Mouse (Mus musculus): ENCODE results near the gene Syngr4.
"Not testable (repeated sequence)": the region's sequence is repeated elsewhere in the genome, so short reads cannot be mapped to it uniquely, and the experiment has no call there.

Gene Syngr4

DNA sequence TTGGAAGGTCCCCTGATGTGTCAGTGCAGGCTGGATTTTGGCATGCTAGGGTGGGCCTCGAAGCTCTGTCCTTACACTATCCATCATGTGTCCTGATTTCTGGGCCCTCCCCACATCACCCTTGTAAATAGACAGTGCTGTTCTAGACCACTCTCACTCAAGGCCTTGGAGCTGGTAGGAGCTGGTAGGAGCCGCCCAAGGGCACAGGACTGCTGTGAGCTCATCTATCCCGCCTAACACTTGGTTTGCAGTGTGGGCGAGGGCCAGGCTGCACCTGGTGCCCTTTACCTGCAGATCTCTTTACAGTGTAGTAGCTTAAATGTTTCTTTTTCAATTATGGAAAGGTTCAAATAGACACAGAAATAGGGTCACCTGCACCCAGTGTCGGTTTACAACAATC is 18.5 kb upstream of the Syngr4 start:
- no peak for DNase-seq

DNA sequence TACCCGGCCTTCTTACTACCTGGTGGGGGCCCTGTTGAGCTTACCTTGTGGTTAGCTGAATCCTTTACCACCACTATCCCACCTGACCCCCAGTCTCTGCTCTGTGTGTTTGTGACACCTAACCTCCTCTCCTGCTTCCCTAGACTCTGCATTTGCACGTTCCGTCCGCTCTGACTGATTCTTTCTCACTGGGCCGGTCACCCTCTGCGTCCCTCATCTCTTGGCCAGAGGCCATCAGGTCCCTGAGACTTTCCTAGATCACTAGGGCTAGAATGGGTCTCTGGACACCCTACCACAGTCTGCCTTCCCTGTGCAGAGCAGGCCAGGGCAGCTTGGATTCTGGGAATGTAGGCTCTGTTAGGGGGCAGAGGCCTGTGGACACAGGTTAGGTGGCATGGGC is 17.6 kb upstream of the Syngr4 start:
- no peak for DNase-seq

DNA sequence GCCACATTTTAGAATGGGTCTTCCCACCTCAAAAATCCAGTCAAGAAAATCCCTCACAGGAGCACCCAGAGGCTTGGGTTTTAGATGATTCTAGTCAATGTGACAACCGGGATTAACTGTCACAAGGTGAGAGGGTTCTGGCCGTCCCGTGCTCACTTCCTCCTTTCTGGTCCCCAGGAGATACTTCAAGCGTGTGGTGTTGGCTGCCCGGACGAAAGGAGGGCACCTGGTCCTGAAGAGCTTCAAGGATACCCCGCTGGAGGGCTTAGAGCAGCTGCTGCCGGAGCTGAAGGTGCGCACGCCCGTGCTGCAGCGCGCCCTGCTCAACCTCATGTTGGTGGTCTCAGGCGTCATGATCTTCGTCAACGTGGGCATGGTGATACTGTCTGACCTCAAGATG is 12.6 kb upstream of the Syngr4 start:
- no peak for DNase-seq

DNA sequence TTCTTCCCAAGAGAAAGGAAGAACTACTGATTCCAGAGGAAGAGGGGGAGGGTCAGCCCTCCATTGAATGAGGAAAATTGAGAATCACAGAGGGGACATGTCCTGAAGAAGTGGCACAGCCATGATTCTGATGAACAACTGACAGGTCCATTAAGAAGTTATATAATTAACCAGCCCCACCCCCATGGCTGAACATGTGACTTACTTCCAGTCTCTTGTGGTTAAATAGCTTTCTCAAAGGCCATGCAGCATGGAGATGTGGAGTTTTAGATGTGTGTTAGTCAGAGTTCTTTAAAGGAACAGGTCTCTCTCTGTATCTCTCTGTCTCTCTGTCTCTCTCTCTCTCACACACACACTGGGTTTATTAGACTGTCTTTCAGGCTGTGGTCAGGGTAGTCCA is 11.9 kb upstream of the Syngr4 start:
- no peak for DNase-seq

DNA sequence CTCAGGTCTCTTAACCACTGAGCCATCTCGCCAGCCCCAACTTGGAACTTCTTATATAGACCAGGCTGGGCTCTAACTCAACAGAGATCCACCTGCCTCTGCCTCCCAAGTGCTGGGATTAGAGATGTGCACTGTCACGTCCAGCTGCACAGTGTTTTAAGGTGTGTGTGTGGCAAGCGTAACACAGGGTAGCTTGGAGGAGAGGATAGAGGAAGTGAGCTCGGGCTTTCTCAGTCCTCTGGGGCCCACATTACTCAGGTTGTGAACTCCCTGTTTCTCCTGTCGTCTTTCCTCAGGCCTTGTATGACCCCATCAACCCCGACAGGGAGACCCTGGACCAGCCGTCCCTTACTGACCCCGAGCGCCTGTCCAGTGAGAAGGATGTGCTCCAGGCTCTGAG is 10.1 kb upstream of the Syngr4 start:
- no peak for DNase-seq

DNA sequence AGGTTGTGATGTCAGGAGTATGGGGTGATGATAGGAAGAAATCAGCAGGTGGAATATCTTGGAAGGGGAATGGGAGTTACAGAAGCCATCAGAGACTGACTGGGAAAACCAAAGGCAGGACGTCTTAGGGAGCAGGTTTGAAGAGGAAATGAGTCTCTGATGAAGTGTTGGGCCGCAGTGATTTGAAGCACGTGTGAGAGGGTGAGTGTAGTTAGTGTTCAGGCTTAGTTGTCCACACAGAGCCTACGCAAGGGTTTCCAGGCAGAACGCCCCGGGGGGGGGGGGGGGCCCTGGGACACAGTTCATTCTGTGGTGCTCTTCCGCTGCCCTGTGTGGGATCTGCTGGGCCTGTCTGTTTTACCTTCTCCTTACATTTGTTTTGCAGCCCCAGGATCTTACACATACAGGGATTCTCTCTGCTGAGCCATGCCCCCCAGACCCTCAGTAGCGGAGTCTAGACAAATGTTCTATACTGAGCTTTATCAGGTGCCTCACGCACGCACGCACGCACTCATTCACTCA is 6.0 kb upstream of the Syngr4 start:
- no peak for DNase-seq

DNA sequence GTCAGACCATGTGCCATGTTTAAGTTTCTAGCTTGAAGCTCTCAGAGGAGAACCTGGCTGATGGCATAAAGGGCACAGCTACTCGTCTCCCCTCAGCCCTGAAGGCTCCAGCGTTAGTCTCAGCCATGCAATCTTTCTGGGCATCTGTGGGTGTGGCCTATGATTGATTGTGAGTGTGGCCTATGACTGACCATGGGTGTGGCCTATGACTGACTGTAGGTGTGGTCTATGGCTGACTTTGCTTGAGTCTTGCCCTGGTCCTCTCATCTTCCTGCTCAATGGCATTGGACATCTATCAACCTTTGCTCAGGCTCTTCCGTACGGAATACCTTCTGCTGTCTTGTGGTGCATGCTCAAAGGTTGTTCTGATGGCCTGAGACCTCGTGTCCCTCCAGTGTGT is 5.0 kb upstream of the Syngr4 start:
- no peak for DNase-seq

DNA sequence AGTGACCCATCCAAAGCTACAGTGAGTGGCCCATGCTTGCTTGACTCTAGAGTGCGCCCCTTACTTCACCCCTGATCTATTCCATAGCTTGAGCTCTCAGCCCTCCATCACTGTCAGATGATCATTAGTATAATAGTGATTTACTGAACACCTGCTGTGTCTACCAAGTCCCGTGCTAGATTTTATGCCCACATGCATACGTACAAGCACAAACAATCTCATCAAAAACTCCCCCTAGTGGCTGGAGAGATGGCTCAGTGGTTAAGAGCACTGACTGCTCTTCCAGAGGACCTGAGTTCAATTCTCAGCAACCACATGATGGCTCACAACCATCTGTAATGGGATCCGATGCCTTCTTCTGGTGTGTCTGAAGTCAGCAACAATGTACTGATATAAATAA is 1.6 kb upstream of the Syngr4 start:
- DNase-seq, result peak; percentile 31 to 38

DNA sequence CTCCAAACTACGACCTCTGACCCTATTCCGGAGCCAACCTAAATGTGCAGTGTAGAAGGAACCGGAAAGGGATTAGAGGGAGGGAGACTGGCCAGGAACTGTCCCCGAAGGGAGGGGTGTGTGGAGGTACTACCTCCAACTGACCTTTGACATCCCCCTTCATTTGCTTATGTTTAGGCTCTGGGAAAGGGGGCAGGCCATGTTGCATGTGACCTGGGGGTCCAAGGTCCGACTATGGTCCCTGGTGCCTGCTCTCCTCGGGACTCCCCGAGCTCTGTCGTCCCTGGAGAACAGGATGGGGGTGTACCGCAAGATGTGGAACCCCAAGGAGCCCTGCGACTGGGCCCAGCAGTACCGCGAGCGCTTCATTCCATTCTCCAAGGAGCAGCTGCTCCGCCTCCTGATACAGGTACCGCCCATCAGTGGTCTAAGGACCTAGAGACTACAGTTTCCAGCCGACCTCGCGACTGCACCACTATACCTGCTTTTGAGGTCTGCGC is 794 bp upstream of the Syngr4 start:
- DNase-seq, result peak; percentile 50 to 65

DNA sequence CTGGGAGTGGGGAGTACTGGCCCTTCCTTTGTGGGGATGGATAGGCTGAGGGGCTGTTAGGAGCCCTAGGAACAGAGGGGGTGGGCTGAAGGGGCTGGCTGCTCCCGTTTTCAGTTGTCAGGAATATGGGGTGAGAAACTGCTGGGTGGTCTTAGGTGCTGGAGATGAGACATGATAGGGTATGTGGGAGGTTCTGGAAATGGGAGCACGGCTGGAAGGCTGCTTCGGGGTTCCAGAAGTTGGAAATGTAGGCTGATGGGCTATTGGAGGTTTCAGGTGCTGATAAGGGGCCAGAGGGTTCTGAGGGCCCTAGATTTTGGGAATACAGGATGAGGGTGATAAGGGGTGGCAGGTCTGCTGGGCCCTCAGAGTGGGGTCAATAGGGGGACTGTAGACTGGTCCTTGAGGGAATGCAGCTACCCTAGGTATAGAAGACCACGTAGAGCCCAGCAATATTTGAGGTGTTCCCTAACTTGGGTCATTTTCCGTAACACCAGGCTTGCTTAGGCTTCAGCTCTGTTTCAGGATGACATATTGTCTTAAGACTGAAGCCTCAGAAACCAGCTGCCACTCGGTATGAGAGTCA is 490 bp downstream of the Syngr4 start:
- no peak for DNase-seq

DNA sequence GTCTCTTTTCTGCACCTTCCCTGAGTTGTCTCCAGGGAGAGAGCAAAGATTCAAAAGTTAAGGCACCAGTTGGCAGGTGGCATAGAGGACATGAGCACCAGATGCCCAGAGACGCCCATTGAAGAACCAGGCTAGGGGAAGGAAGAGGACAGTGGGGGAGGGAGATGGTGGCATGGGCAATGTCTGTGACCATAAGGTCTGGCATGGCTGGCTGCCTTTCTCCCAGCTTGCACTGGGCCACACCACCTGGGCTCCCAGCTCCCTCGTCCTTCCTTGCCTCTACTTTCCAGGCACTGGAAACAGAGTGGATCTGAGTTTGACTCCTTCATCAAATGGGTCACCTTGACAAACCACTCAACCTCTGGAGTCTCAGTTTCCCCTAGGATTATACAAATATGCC is 3.9 kb downstream of the Syngr4 start:
- DNase-seq, result no peak

DNA sequence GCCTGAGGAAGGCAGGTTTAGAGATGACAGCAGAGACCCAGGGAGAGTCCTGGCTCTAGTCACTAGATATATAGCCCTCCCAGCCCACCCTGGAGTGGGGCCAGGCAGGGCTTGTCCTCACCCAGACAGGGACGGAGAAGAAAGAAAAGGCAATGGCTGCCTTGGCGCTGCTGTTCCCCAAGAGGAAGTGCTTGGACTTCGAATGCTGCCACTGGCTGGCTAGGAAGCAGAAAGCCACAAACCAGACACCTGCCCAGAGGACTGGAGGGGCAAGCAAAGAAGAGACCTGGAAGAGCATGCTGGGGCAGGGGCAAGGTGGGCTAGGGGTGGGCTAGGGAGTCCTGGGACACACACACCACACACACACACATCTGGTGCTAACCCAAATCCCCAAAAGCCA is 9.3 kb downstream of the Syngr4 start:
- DNase-seq, result no peak

DNA sequence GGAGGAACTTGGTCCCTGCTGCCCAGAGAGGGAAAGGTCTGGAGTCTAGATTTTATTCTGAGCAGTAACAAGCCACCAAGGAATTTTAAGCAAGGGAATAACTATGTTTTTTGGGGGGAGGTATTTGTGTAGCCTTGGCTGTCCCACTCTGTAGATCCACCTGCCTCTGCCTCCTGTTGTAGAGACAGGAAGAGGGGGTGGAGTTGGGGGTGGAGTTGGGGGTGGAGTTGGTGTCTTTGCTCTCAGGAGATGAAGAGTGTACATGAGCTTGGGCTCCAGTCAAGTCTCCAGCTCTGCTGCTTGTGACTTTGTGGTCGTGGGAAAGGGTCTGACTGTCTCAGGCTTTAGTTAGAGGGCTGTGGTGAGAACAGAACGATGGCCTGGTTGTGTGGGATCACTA is 15.5 kb downstream of the Syngr4 start:
- DNase-seq, result no peak

DNA sequence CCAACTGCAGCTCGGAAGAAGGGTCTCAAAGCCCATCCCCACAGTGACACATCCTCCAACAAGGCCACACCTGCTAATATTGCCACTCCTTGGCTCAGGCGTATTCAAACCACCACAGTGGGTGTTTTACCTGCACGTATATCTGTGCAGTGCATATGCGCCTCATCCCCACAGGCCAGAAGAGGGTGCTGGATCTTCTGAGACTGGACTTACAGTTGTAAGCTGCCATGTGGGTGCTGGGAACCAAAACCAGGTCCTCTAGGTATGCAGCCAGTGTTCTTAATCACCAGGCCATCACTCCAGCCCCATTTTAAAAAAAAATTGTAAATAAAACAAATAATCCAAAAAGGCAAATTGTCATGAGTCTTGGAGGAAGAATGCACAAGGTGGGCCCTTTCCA is 16.0 kb downstream of the Syngr4 start:
- no peak for DNase-seq

DNA sequence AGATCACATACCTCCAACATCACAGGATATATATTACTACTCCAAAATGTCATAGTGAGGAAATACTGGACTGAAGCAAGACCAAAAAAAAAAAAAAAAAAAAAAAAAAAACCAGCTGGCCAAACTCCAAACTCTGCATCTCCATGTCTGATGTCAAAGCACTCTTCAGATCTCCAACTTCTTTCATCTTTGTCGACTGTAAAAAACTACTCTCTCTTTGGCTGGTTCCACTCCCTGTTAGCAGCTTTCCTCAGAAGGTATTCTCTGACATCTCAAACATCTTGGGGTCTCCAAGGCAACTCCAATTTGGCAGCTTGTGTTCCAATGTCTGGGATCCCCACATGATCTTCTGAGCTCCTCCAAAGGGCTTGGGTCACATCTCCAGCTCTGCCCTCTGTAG is 18.2 kb downstream of the Syngr4 start, which contains the start of gene Grin2d:
TSS of gene Grin2d (minus strand) at position 101 of the 400 bp plus-strand sequence.
- not testable (repeated sequence) for DNase-seq

DNA sequence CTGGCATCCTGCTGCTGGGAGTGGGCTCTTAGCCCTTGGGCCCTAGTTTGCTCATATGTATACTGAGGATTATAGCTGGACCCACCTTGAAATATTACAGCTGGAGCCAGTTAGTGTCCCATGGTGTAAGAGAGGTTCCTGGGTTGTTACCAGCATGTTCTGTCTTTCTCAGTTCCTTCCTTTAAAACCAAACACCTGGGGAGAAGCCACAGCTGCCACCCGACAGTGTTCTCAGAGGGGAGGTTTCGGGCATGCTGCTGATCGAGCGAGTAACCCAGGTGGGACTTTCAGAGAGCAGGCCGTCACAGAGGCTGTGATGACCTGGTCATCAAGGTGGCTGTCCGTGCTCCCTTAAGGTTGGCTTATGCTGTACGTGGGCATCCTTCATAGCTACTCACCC is 19.6 kb downstream of the Syngr4 start:
- no peak for DNase-seq

DNA sequence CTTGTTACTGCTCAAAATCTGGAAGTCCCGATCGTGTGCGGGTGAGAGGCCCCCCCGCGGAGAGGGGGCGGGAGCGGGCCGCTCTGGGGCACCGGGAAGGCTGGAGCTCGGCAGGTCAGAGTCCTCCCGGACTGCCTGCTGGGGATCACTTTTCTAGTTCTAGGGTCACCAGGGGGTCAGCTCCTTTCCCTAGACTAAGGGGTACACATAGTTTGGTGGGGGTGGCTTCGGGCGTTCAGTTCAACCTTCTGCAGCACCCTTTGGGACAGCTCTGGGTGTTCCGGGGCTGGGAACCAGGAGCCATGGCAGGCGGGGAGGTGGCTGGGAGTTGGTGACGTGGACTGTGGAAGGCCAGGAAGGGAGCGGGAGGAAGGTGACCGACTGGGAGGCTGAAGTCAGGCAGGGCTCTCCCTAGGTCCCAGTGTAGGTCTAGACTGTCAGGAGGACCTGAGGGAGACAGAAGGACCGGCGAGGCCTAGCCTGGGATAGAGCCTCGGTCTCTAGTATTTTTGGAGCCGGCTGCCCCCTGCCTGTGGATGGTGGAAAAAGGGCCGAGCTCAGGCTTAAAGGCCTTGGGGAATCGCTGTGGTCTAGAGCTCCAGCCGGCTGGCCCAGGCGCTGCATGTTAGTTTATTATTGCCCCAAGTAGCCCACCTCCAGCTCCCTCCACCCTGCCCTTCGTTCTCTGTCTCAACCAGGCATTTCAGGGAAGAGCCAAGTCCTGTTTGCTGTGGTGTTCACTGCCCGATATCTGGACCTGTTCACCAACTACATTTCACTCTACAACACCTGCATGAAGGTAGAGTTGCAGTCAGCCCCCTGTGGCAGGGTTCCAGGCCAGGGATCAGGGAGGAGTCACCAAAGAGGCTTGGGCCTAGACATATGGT is 23.2 kb downstream of the Syngr4 start:
- DNase-seq, result peak; percentile 62 to 68

DNA sequence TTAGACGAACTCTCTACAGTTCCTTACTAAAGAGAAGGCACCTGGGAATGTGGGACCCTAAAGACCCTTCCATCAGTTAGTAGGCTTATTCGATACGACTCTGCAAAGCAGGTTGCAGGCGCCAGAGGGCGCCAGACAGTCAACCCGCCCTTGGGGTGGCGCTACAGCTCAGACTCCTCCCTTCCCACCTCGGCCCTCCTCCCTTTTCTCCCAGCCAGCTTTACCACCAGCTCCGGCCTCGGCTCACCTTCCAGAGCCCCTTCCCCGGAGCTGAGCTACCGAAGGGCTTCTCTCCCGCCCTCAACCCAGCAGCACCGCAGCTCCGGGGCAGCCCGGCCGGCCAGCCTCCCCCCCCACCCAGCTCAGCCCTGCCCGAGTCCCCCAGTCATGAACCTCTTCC is 23.9 kb downstream of the Syngr4 start, which contains the start of gene Kdelr1:
TSS of gene Kdelr1 (plus strand) at position 149 of the 400 bp plus-strand sequence.
- DNase-seq, result peak; percentile 90

DNA sequence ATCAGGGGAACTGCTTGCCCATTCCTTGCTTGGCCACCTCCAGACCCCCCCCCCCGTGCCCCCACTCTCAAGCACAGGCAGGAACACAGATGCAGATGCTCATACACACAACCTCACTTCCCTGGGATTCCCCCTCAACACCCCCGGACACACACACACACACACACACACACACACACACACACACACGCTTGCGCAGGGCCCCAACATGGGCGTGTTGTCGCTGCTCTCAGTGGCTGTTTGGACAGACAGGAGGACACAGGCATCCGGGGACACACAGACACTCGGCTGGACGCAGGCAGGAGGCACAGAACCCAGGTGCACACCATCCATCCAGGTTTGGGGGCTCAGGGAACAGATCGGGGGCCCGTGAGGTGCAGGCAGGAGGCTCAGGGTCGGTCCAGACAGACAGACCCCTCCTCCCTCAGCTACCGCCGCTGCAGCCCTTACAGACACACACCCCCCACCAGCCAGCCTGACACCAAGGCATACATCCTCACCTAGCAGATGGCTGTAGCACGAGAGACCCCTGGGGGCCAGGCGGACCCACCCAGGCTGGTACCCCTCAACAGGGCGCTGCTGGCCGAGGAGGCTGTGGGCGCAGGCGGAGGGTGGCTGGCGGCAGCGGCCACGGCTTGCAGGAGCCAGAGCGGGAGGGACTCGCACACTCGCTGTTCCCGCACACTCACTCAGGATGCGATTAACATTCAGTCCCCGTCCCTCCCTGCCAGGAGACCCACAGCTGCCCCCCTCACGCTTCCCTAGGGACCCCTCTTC is 26.0 kb downstream of the Syngr4 start:
- no peak for DNase-seq

DNA sequence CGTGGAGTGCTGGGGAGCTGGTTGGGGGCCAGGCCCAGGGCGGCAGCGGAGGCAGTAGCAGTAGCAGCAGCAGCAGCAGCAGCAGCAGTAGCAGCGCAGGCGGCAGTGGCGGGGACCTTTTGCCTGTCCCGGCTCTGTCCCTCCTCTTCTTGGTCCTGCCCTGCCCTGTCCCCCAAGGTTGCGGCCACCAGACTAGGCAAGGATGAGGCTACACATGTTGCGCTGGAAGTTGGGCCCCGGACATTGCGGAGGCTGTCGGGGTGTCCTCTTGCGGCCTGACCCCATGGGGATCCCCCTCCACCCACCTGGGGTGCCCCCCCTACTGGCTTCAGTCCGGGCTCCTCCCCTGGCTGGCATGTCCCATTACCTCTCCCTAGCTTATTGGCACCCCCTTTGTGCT is 26.7 kb downstream of the Syngr4 start:
- DNase-seq, result no peak

DNA sequence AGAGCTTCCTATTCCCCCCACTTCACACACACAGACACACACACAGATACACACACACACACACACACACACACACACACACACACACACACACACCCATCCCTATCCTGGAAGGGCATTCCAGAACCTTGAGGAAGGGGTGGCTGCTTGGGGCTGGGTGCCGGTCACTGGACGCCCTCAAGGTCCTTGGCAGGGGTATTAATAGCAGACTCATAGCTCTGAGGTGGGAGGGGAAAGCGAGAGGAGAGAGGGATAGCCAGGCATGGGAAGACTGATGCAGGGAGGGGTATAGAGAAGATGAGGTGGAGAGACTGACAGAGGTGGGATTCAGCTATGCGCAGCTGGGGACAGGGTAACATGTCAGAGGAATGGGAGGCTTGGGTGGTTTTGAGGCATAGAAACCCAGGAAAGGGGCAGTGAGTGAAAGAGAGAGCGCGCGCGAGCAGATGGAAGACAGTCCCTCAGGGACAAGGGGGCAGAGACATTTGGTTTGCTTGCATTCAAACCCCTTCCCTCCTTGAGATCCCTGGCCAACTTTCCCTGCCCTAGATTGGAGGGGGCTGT is 27.3 kb downstream of the Syngr4 start:
- no peak for DNase-seq

DNA sequence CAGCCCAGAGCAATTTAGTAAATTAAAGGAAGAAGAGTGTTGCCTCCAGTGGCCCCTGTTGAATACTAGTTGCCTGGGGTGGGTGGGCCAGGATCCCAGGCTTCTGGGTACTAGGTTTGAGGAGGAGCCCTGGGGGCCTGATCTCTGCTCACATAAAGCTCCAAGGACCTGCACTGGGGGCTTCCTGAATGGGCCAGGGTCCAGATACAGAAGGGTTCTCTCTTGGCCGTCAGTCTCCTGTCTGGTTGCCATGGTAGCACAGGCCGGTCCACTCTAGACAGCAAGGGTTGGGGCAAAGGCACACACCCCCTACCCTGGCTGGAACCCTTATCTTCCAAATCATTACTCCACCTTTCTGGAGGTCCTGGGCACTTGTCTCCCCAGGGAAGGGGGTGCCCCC is 28.6 kb downstream of the Syngr4 start:
- no peak for DNase-seq

All from thymus, postnatal 36 days (tissue).